Mouse (Mus musculus) ES-Bruce4 (cell line): ENCODE measurements around the gene Gtf2a1.

Experiments used
- CTCF ChIP-seq: IDR thresholded peaks from one replicate; pipeline ENCODE4 v1.8.1; 2011; ENCODE audit warnings: low read depth, low read length
- POLR2A ChIP-seq: IDR thresholded peaks from one replicate; pipeline ENCODE4 v1.8.1; 2011; ENCODE audit warnings: low read length; ENCODE audit not compliant: insufficient read depth

GRCm38 (mm10) chr12:91583409-91583808, 6.9 kb downstream of the Gtf2a1 start:
- TF ChIP-seq CTCF (no peak), POLR2A (no peak)
